9 mouse cellular contexts compared by ENCODE assay signal in the genomic region with DNA sequence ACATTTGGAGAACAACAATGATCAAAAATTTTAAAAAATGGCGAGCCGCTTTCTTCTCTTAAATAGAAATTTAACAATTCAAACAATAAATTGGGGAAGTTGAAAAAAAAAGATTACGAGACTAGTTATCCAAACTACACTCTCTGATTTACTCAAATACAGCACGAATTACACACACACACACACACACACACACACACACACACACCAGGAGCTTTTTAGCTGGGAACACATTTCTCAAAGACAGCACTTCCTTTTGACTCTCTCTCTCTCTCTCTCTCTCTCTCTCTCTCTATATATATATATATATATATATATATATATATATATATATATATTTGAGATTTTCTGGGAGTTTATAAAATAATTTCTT. TPM values are rescaled to one million over a fixed set of nuclear protein-coding genes. Genes with fewer than 3 reads are reported as not detected.
DNase-seq lines count a peak whose midpoint lies in the region; ATAC-seq and TF ChIP-seq lines count a peak whose summit lies in the region.
"Had no signal": no experiment of that assay in that cellular context is flagged by ENCODE, and none has a peak within 500 bp of the region (broad histone marks: within the 10 kb centered on the region; RNA-seq: fewer than 3 reads in every experiment).

No protein-coding gene starts in this region.

- no peak for ATAC-seq in liver, embryonic 15.5 days (ENCODE audit: insufficient read depth)

- intact Hi-C loops in heart, adult 2 months (cut with DNase I): loop anchor here (10.0 kb wide), 2 partner anchors 263 to 413 kb away; no protein-coding TSS in a partner anchor

- H3K27ac ChIP-seq in heart, adult 2 months: no peak overlapping the region; the same call in 1 of the 2 replicates
- no peak overlapping the region for H3K27ac ChIP-seq in ES-Bruce4 (ENCODE audit: insufficient read depth, low read length)
- no peak overlapping the region for H3K27ac ChIP-seq in hindbrain, embryonic 10.5 days
- no peak overlapping the region for H3K27ac ChIP-seq in liver, embryonic 15.5 days (replicated peaks)

- peak overlapping the region; percentile 50; the same call in 1 of the 2 replicates for H3K4me3 ChIP-seq in heart, adult 2 months
- H3K4me3 ChIP-seq in ES-Bruce4 (ENCODE audit: low read depth, low read length): no peak overlapping the region
- peak overlapping the region; percentile 59 for H3K4me3 ChIP-seq in hindbrain, embryonic 10.5 days
- peak overlapping the region; percentile 47 for H3K4me3 ChIP-seq in liver, embryonic 15.5 days (replicated peaks)

- WGBS in heart, adult 2 months: 52% methylated on average over 4 of the region's 4 CpGs
- 4% methylated on average over 4 of the region's 4 CpGs for WGBS in hindbrain, embryonic 10.5 days
- WGBS in liver, embryonic 15.5 days (ENCODE audit: insufficient replicate concordance): 12% methylated on average over 4 of the region's 4 CpGs

- H3K4me2 ChIP-seq in liver, embryonic 15.5 days: peak overlapping the region; percentile 67

- H3K27me3 ChIP-seq in heart, adult 2 months (ENCODE audit: control insufficient read depth, insufficient read depth, low read length): no peaks in the 10 kb centered on the region
- peaks cover 6% of the 10 kb centered on the region for H3K27me3 ChIP-seq in ES-Bruce4 (ENCODE audit: control insufficient read depth, insufficient read depth, low read length, poor library complexity, severe bottlenecking)
- peaks cover 58% of the 10 kb centered on the region for H3K27me3 ChIP-seq in hindbrain, embryonic 10.5 days (ENCODE audit: insufficient read depth, poor library complexity, severe bottlenecking)
- H3K27me3 ChIP-seq in liver, embryonic 15.5 days: peaks cover 59% of the 10 kb centered on the region

- TF ChIP-seq POLR2A in heart, adult 2 months (IDR thresholded peaks at IDR 0.05; ENCODE audit: insufficient read depth, low read depth, low read length): no peak
- no peak for TF ChIP-seq POLR2A in ES-Bruce4 (IDR thresholded peaks at IDR 0.05; ENCODE audit: insufficient read depth, low read length)

- H3K36me3 ChIP-seq in heart, adult 2 months (ENCODE audit: control insufficient read depth, insufficient read depth, low read length): no peaks in the 10 kb centered on the region
- no peaks in the 10 kb centered on the region for H3K36me3 ChIP-seq in ES-Bruce4 (ENCODE audit: control insufficient read depth, insufficient read depth, low read length, poor library complexity, severe bottlenecking)
- no peaks in the 10 kb centered on the region for H3K36me3 ChIP-seq in hindbrain, embryonic 10.5 days
- no peaks in the 10 kb centered on the region for H3K36me3 ChIP-seq in liver, embryonic 15.5 days (replicated peaks)

- DNase-seq in heart, adult 2 months: no peak
- no peak for DNase-seq in heart, adult 9 months (ENCODE audit: low spot score in 2 of 2)
- no peak for DNase-seq in hindbrain, embryonic 10.5 days (ENCODE audit: low spot score)
- DNase-seq in adrenal gland, adult (ENCODE audit: inconsistent age in 2 of 2, low spot score in 1 of 2): no peak
- no peak for DNase-seq in yolk sac, embryonic 10.5 days (ENCODE audit: low spot score)
- DNase-seq in layer of hippocampus, postnatal 36 days: no peak
- DNase-seq: B cell, adult 2 months had no signal

- no peaks in the 10 kb centered on the region for H3K9me3 ChIP-seq in ES-Bruce4 (replicated peaks; ENCODE audit: control insufficient read depth, insufficient read depth, low read length, poor library complexity, severe bottlenecking)
- no peaks in the 10 kb centered on the region for H3K9me3 ChIP-seq in hindbrain, embryonic 10.5 days
- no peaks in the 10 kb centered on the region for H3K9me3 ChIP-seq in liver, embryonic 15.5 days (replicated peaks)

- no peaks in the 10 kb centered on the region for H3K79me2 ChIP-seq in heart, adult 2 months (replicated peaks; ENCODE audit: control insufficient read depth, insufficient read depth, low read length)

- TF ChIP-seq CTCF in heart, adult 2 months (IDR thresholded peaks at IDR 0.05): no peak
- TF ChIP-seq CTCF in ES-Bruce4 (IDR thresholded peaks at IDR 0.05; ENCODE audit: low read depth, low read length): no peak

- TF ChIP-seq EP300 in heart, adult 2 months (IDR thresholded peaks at IDR 0.05; ENCODE audit: insufficient read depth, low read depth, low read length): no peak
- no peak for TF ChIP-seq EP300 in ES-Bruce4 (IDR thresholded peaks at IDR 0.05; ENCODE audit: insufficient read depth, low read depth, low read length)

- no peak overlapping the region for H3K9ac ChIP-seq in heart, adult 2 months (ENCODE audit: low read depth, low read length)
- H3K9ac ChIP-seq in ES-Bruce4 (ENCODE audit: low read depth, poor library complexity, severe bottlenecking): 0 out of 2 replicates have a peak overlapping the region, but pooled peaks have one; percentile 69
- H3K9ac ChIP-seq in liver, embryonic 15.5 days: no peak overlapping the region

- H3K4me1 ChIP-seq in heart, adult 2 months (ENCODE audit: control insufficient read depth, insufficient read depth, low read length): peaks cover under 1% of the 10 kb centered on the region
- H3K4me1 ChIP-seq in ES-Bruce4 (ENCODE audit: control insufficient read depth, insufficient read depth, low read length): no peaks in the 10 kb centered on the region
- H3K4me1 ChIP-seq in hindbrain, embryonic 10.5 days (replicated peaks): peaks cover 33% of the 10 kb centered on the region
- H3K4me1 ChIP-seq in liver, embryonic 15.5 days (replicated peaks): 0 out of 2 replicates have a peak, but pooled peaks cover 5% of the 10 kb centered on the region

RNA-seq across cellular contexts. Expression of gene Mab21l1, which starts 5.9 kb away (rescaled TPM):
- under 1 TPM; 0.09 to 0.13 TPM for total RNA-seq in heart, adult 2 months (2021)
- 0.09 and 0.16 TPM in 2 replicates for polyA plus RNA-seq in heart, adult 2 months (2012; rRNA removed)
- not detected in 2 replicates for polyA plus RNA-seq in ES-Bruce4 (2011; ENCODE audit: insufficient read depth, insufficient read length, low read depth, missing spikeins)
- polyA plus RNA-seq in hindbrain, embryonic 10.5 days (2016; fragmentation: Nextera tagmentation; extraction: Ambion mirVana): 26.8 and 57.6 TPM in 2 replicates
- polyA plus RNA-seq in liver, embryonic 15.5 days (2015; fragmentation: Nextera tagmentation; extraction: Ambion mirVana): 0.15 TPM in 1 of 2 replicates, not detected in the other
- under 1 TPM; 0.62 to 0.88 TPM for total RNA-seq in layer of hippocampus, postnatal 36 days (2021)

Comparison
In these comparisons a context has a peak if more than half of its experiments do, and no peak if none do; other contexts are left out.
1. RNA of gene Mab21l1, which starts 5.9 kb away (polyA plus RNA-seq): 26.8 to 57.6 TPM in hindbrain, embryonic 10.5 days; 0.09 to 0.16 TPM in heart, adult 2 months, 0.15 TPM in liver, embryonic 15.5 days and not detected in ES-Bruce4; every median in the first group is over 10 times any median in the second.